ENCODE assay signal across 16 mouse cellular contexts in genomic region chr17:45266776-45267175, GRCm38 (mm10).
"Had no signal": no experiment of that assay in that cellular context is flagged by ENCODE, and none has a peak within 500 bp of the region (broad histone marks: within the 10 kb centered on the region; RNA-seq: fewer than 3 reads in every experiment).

No protein-coding gene starts in this region.

- ATAC-seq: hindbrain, postnatal 0 days; intestine, embryonic 16.5 days had no signal

- DNase-seq: gastrocnemius, adult 2 months; gastrocnemius, postnatal 10 days; gastrocnemius, postnatal 25 days; heart, adult 11 months; heart, adult 2 months; heart, postnatal 14 days; heart, postnatal 36 days; kidney, adult 11 months; kidney, adult 2 months; kidney, adult 9 months; kidney, postnatal 14 days; kidney, postnatal 4 days; liver; liver, embryonic 13.5 days had no signal
